8 mouse cellular contexts compared by ENCODE assay signal in the genomic region with DNA sequence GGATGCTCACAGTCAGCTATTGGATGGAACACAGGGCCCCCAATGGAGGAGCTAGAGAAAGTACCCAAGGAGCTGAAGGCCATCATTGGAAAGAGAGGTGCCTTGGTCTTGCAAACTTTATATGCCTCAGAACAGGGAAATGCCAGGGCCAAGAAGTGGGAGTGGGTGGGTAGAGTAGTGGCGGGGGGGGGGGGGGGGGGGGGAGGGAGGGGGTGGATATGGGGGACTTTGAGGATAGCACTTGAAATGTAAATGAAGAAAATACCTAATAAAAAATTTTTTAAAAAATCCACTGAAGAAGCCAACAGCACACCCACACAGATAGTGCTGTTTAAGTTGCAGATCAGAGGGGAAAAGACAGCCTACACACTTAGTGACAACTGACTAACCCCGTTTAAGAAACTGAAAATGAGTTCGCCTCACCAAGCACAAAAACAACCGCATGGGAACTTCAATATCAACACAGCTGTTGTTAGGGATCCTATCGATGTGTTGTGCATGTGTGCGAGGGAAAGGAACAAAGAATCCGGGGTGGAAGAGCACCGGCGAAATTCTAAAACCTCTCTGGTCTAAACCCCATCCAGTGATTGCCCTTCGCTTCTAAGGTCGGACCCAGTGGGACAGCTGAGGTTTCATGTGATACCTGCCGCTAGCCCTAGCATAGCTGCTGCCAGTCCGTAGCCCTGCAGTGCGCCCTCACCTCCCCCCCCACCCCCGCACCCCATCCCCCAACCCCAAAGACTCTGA. TPM values are rescaled to one million over a fixed set of nuclear protein-coding genes. Genes with fewer than 3 reads are reported as not detected.
A peak's percentile ranks its signal among the peaks of the same experiment; 100 is the strongest.
DNase-seq lines count a peak whose midpoint lies in the region; ATAC-seq and TF ChIP-seq lines count a peak whose summit lies in the region.

No protein-coding gene starts in this region.

- peak overlapping the region; percentile 29 for H3K4me2 ChIP-seq in hindbrain, embryonic 11.5 days (replicated peaks; ENCODE audit: low read depth, low read length)
- H3K4me2 ChIP-seq in midbrain, embryonic 13.5 days (replicated peaks) = peak overlapping the region; percentile 42

- DNase-seq in gastrocnemius, adult 2 months = no peak
- no peak for DNase-seq in gastrocnemius, postnatal 36 days
- DNase-seq in CD4-positive, CD25-positive, alpha-beta regulatory T cell, adult 2 months (ENCODE audit: low read depth, low spot score) = peak; percentile 54
- peak; percentile 42 for DNase-seq in hindbrain, embryonic 11.5 days (ENCODE audit: low spot score)
- no peak for DNase-seq in right cerebral cortex, postnatal 36 days (ENCODE audit: low spot score in 2 of 2)
- DNase-seq in frontal cortex, adult 2 months (ENCODE audit: extremely low spot score in 1 of 2, low spot score in 1 of 2) = no peak
- no peak for DNase-seq in left cerebral cortex, postnatal 25 days (ENCODE audit: low spot score in 2 of 2)

- no peak overlapping the region for H3K27ac ChIP-seq in gastrocnemius, adult 2 months
- H3K27ac ChIP-seq in hindbrain, embryonic 11.5 days (ENCODE audit: low read depth, low read length) = no peak overlapping the region
- H3K27ac ChIP-seq in midbrain, embryonic 13.5 days = no peak overlapping the region

- no peaks in the 10 kb centered on the region for H3K4me1 ChIP-seq in hindbrain, embryonic 11.5 days (replicated peaks; ENCODE audit: control insufficient read depth, insufficient read depth, low read length)
- H3K4me1 ChIP-seq in midbrain, embryonic 13.5 days (replicated peaks) = peaks cover 7% of the 10 kb centered on the region

- TF ChIP-seq CTCF in gastrocnemius, adult 2 months (IDR thresholded peaks at IDR 0.05) = no peak

- H3K9ac ChIP-seq in hindbrain, embryonic 11.5 days (ENCODE audit: low read depth, low read length) = peak overlapping the region; percentile 15; the same call in 1 of the 2 replicates
- no peak overlapping the region for H3K9ac ChIP-seq in midbrain, embryonic 13.5 days (replicated peaks)

- ATAC-seq in hindbrain, embryonic 11.5 days (ENCODE audit: low FRiP score) = no peak
- peak; percentile 62; the same call in 1 of the 2 replicates for ATAC-seq in midbrain, embryonic 13.5 days

- no peaks in the 10 kb centered on the region for H3K36me3 ChIP-seq in hindbrain, embryonic 11.5 days (ENCODE audit: control insufficient read depth, insufficient read depth, low read length)
- H3K36me3 ChIP-seq in midbrain, embryonic 13.5 days = no peaks in the 10 kb centered on the region

- H3K9me3 ChIP-seq in hindbrain, embryonic 11.5 days (ENCODE audit: control insufficient read depth, low read length) = no peaks in the 10 kb centered on the region
- H3K9me3 ChIP-seq in midbrain, embryonic 13.5 days = no peaks in the 10 kb centered on the region

- 11% methylated on average over 14 of the region's 15 CpGs for WGBS in hindbrain, embryonic 11.5 days
- 3% methylated on average over 14 of the region's 15 CpGs for WGBS in midbrain, embryonic 13.5 days

- H3K27me3 ChIP-seq in hindbrain, embryonic 11.5 days (ENCODE audit: control insufficient read depth, insufficient read depth, low read length) = no peaks in the 10 kb centered on the region
- H3K27me3 ChIP-seq in midbrain, embryonic 13.5 days = no peaks in the 10 kb centered on the region

- intact Hi-C loops in gastrocnemius, adult 2 months (cut with DNase I) = no loop called here
- intact Hi-C loops in gastrocnemius, postnatal 36 days (cut with DNase I) = no loop called here
- intact Hi-C loops in left cerebral cortex, postnatal 25 days (cut with DNase I) = no loop called here

- peak overlapping the region; percentile 9 for H3K4me3 ChIP-seq in gastrocnemius, adult 2 months
- 0 out of 2 replicates have a peak overlapping the region, but pooled peaks have one; percentile 6 for H3K4me3 ChIP-seq in hindbrain, embryonic 11.5 days (ENCODE audit: low read depth, low read length)
- H3K4me3 ChIP-seq in midbrain, embryonic 13.5 days (replicated peaks) = peak overlapping the region; percentile 16

RNA-seq across cellular contexts. Expression of a gene that starts 13.1 kb away (rescaled TPM):
- 10 to 100 TPM; 22.9 to 29.6 TPM for total RNA-seq in gastrocnemius, adult 2 months (2021)
- 10 to 100 TPM; 21.4 to 22.6 TPM for total RNA-seq in gastrocnemius, postnatal 36 days (2021)
- 20.7 and 22.5 TPM in 2 replicates for polyA plus RNA-seq in hindbrain, embryonic 11.5 days (2014; fragmentation: Nextera tagmentation; extraction: Ambion mirVana)
- polyA plus RNA-seq in midbrain, embryonic 13.5 days (2015; fragmentation: Nextera tagmentation; extraction: Ambion mirVana) = 6.6 and 7.4 TPM in 2 replicates
- 12.3 and 12.7 TPM in 2 replicates for polyA plus RNA-seq in frontal cortex, adult 2 months (2012; rRNA removed)
- total RNA-seq in left cerebral cortex, postnatal 25 days (2021) = 10 to 100 TPM; 13.1 to 13.2 TPM

Comparison
In these comparisons a context has a peak if more than half of its experiments do, and no peak if none do; other contexts are left out.
1. DNase-seq: peak in CD4-positive, CD25-positive, alpha-beta regulatory T cell, adult 2 months (single experiment) and hindbrain, embryonic 11.5 days (single experiment); none in gastrocnemius, adult 2 months (single experiment), gastrocnemius, postnatal 36 days (0 of 2), right cerebral cortex, postnatal 36 days (0 of 2), frontal cortex, adult 2 months (0 of 2) and left cerebral cortex, postnatal 25 days (0 of 2).
2. Peak in every context shown above with its lines, with median percentiles within 50 percentile points of each other: H3K4me3 ChIP-seq.